Mouse (Mus musculus) layer of hippocampus, postnatal 25 days (tissue): ENCODE measurements around the gene Ogfrl1. TPM values are rescaled to one million over a fixed set of nuclear protein-coding genes. Genes with fewer than 3 reads are reported as not detected.

Experiments
- DNase-seq, 2 experiments: peaks; one replicate each; pipeline ENCODE4 v3.0.0; 2022; ENCODE audit warnings: mixed read lengths in 2 of 2, low spot score in 1 of 2; ENCODE audit errors: extremely low spot score in 1 of 2
- total RNA-seq, 2 experiments: library from RNA; stranded (reverse); gene quantifications; 2 replicates each; pipeline ENCODE4 v1.2.3; 2021

The Ogfrl1 gene
- total RNA-seq, 2 experiments from 2014 or later, result 136 to 137 TPM

DNA sequence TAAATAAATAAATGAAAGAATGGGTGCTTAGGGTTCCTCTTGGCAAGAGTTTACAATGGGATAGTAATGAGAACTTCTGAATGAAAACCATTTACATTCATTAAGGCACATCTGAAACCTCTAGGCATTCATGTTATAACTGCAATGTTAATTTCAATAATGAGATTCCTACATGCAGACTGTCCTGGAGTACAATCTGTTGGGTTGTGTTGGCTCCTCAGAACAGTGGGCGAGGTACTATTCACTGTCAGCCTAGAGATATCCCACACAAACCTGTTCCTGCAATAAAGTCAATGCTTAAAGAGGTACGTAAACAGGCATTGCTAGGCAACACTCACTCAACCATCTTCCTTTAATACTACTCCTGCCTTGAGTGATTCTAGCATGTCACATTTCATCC is 32.0 kb downstream of the Ogfrl1 start:
- DNase-seq, result no peak

DNA sequence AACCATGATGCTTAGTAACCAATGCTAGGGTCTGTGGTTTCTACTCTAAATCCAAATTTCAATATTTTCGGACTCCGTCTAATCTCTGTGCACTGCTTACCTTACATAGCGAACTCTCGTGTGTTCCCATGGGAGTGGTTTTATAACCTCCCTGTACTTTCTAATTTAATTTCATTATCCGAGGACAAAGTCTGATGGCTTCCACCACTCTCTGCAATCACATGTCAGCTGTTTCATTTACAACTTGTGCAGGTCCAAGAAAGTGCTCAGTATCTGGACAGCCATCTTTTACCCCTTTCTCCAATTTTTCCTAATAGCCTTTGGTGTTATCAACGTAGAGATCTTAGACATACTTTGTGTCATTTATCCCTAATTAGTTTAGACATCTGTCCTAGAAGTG is 44.7 kb downstream of the Ogfrl1 start:
- no peak for DNase-seq

GRCm38 (mm10) chr1:23351756-23352155 is 45.8 kb downstream of the Ogfrl1 start:
- no peak for DNase-seq

DNA sequence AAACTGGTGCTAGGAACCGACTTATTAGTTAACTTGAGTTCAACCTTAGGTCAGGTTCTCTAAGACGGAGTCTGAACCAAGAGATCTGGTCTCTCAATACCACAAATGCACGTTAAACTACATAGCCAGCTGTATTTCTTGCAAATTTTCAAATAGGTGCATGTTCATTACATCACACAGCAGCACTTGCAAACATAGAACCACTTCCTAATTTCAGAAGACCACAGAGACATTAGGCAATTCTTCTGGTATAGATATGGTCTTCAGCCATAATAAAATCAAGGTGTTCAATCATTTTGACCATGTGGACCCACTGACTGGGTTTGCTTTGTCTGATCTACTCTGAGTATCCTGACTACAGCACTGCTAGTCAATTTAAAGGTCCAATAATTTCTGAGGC is 51.9 kb downstream of the Ogfrl1 start:
- DNase-seq, result no peak

GRCm38 (mm10) chr1:23342864-23343263 is 54.7 kb downstream of the Ogfrl1 start:
- DNase-seq, result no peak

DNA sequence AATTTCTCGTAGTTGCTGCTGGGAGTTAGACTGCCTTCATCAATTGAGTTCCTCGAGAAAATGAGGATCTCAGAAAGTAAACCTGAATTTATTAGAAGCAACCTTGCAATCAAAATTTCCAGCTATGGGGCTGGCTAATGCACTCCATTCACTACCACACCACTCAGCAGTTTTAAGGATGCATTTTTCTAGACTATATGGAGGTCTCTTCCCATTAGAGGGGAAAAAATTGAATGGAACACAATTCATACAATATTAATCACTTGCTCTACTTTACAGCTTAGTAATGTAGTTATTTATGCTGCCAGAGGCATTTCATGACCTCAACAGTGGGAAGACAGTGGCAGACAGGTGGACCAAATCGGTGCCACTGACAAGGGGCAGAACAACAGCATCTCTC is 55.3 kb downstream of the Ogfrl1 start:
- no peak for DNase-seq

DNA sequence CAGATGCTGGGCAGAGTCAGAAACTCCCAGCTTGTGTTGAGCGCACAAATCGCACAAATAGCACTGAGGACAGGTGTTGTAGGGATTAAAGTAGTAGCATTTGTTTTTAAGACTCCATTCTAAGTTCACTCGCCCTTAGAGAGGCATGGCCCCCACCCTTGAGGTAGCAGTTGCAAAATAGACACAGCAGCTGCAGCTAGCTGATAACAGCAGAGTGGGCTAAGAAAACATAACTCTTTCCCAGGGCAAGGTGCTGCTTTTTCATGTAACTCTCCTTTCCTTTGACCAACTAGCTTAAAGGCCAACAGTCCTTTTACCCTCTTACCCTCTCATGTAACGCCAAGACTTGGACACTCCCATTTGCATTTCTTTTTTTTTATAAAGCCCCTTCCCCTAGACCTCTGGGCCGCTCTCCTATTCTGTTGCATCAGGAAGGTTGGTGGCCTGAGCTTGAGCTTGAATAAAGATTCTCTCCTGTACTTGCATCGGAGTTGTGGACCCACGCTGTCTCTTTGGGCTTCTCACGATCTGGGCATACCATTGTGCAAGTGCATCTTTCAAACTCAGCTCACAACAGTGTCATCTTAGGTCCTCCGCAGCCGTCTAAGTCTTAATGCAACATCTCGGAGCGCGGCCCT is 61.7 kb downstream of the Ogfrl1 start:
- DNase-seq, result no peak

DNA sequence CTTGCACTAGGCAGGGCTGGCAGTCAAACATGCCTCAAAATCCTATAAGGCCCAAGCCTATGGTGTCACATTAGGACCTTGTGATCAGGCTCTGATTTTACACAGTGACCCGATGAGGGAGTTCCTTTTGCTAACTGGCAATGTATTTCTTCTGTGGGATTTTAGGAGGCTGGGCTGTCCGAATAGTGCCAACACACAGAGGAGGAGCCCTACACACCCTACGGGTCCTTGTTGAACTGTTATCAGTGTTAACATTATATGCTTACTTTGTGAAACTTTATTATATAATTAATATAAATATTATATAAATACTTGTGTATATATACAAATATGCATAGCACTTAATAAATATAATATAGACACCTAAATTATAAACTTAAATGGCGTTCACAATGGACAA is 62.5 kb downstream of the Ogfrl1 start:
- no peak for DNase-seq

GRCm38 (mm10) chr1:23332192-23332591 is 65.4 kb downstream of the Ogfrl1 start:
- no peak for DNase-seq

GRCm38 (mm10) chr1:23325160-23325559 is 72.4 kb downstream of the Ogfrl1 start:
- DNase-seq, result no peak

DNA sequence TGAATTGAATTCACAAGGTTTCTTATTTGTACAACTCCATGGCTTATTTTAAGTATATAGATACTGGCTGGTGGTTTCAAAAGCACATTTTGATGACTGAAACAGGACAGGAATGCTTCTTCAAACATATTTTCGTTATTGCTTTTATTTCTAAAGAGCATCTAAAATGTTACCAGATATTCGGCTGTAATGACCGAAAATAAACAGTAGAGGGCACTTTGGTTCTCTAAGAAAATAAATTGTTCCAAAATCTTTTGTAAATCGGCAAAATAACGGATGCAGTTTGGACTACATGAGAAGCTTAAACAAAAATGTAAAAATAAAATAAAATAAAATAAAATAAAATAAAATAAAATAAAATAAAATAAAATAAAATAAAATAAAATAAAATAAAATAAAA is 73.3 kb downstream of the Ogfrl1 start:
- no peak for DNase-seq

DNA sequence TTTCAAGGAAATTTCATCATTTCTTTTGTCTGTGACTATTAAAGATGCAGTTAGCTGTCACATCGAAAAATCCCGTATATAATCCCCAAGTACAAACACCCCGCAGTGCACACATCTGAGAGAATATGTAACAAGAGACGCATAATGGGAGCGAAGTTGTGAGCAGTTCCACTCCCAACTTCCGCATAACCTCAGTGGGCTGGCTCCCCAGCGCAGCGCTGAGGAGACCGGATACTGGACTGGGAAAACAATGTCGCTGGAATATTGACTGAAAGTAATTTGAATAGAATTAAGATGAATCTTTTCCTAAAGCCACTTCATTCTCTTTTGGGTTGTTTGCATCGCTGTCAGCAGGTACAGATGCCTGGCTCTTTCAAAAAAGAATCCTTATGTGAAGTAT is 74.3 kb downstream of the Ogfrl1 start:
- no peak for DNase-seq

DNA sequence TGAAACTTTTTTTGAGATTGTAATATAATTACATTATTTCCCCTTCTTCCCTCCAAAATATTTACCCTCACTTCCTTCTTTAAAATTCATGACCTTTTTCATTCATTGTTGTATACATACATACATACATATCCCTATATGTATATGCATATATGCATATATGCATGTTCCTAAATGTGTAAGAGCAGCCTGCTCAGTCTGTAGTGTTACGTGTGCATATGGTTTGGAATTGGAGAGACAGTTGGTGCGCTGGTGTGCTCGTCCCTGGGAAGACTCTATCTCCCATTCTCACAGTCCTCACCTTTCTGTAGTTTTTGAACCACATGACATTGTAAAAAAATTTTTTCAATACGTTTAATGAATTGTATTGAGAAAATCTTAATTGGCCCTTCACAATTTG is 75.4 kb downstream of the Ogfrl1 start:
- no peak for DNase-seq

- peak in 1 of 2 experiments; percentile 12 for DNase-seq
Measured at GRCm38 (mm10) chr1:23321331-23321851, 76.2 kb downstream of the Ogfrl1 start.

DNA sequence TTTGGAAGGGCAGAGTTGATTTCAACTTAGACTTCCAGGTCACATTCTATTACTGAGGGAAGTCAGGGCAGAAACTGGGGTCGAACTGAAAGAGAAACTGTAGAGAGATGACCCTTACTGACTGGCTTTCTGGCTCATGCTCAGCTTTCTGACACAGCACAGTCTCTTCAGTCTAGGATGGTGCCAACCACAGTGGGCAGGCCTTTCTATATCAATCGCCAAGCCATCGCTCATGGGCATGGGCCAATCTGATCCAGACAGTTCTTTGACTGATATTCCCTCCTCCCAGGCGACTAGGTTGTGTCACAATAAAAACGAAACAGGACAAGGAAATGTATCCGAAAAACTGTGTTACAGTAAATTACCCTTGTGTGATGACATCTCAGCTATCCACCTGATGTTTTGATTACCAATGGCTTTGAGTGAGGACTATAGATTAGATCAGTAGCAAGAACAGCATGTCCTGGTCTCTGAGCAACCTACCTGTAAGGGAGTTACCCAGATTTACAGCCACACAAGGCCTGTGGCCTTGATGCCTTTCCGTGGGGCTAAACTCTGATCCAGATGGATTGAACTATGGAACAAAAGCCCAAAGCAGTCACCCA is 76.9 kb downstream of the Ogfrl1 start:
- DNase-seq, result no peak
